Mouse (Mus musculus) heart, embryonic 10.5 days (tissue): Measurements from ENCODE around the gene Hist1h4f. TPM values are rescaled to one million over a fixed set of nuclear protein-coding genes. Genes with fewer than 3 reads are reported as not detected.
"Not testable (repeated sequence)": the region's sequence is repeated elsewhere in the genome, so short reads cannot be mapped to it uniquely, and the experiment has no call there.

Experiments
- DNase-seq: peaks from one replicate; pipeline ENCODE4 v3.0.0-alpha.2; 2017; ENCODE audit warnings: low spot score
- H3K27ac ChIP-seq: fragments of 300-500 bp; sonication (generic); 2 replicates; pipeline ENCODE4 v1.5.1; 2016; ENCODE audit warnings: mild to moderate bottlenecking
- H3K27me3 ChIP-seq: fragments of 300-500 bp; sonication (generic); 2 replicates; pipeline ENCODE4 v1.6.1; 2016; ENCODE audit warnings: mild to moderate bottlenecking; ENCODE audit not compliant: poor library complexity, insufficient read depth, severe bottlenecking
- H3K36me3 ChIP-seq: fragments of 300-500 bp; sonication (generic); 2 replicates; pipeline ENCODE4 v1.6.1; 2016; ENCODE audit warnings: mild to moderate bottlenecking, moderate library complexity
- H3K4me1 ChIP-seq: fragments of 300-500 bp; sonication (generic); 2 replicates; pipeline ENCODE4 v1.6.1; 2016; ENCODE audit warnings: mild to moderate bottlenecking
- H3K4me3 ChIP-seq: fragments of 300-500 bp; sonication (generic); 2 replicates; pipeline ENCODE4 v1.5.1; 2016; ENCODE audit warnings: mild to moderate bottlenecking, moderate library complexity
- H3K9me3 ChIP-seq: fragments of 300-500 bp; sonication (generic); 2 replicates; pipeline ENCODE4 v1.6.1; 2016; ENCODE audit warnings: mild to moderate bottlenecking, moderate library complexity
- WGBS: fragments of 180-500 bp; shearing (Covaris S2); methylation state at CpG from one replicate; pipeline ENCODE4 v1.1.7; 2016; 5-methylcytosine and 5-hydroxymethylcytosine counted together
- polyA plus RNA-seq: library from polyadenylated mRNA; unstranded; fragments of >200 nt; fragmentation: Nextera tagmentation; extraction: Ambion mirVana; gene quantifications from 2 replicates; pipeline ENCODE4 v1.2.1, GENCODE M21; 2016

The Hist1h4f gene
- polyA plus RNA-seq = 0.51 TPM in 1 of 2 replicates, not detected in the other

DNA sequence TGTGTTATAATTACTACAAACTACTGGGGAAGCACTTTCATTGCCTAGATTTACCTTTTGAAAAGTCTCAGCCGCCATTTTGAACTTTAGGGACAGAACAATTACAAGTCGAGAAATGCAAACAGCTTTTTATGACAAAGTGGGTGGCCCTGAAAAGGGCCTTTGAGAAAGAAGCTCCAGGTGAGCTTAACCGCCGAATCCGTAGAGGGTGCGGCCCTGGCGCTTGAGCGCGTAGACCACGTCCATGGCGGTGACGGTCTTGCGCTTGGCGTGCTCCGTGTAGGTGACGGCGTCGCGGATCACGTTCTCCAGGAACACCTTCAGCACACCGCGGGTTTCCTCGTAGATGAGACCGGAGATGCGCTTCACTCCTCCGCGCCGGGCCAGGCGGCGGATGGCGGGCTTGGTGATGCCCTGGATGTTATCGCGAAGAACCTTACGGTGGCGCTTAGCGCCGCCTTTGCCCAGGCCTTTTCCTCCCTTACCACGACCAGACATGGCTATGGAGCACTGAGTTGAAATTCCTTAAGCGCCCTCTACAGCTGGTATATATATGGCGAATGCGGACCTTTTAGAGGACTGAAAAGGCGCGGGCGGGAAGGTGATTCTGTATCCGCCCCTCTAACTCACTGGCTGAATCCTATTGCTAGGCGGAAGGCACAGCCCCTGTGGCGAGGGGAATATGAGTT lies at the start of gene Hist1h4f:
Gene Hist1h4f (minus strand): TSS at position 503 of the 689 bp plus-strand sequence.
- peak within 1 kb of the TSS; percentile 56 for H3K4me3 ChIP-seq

DNA sequence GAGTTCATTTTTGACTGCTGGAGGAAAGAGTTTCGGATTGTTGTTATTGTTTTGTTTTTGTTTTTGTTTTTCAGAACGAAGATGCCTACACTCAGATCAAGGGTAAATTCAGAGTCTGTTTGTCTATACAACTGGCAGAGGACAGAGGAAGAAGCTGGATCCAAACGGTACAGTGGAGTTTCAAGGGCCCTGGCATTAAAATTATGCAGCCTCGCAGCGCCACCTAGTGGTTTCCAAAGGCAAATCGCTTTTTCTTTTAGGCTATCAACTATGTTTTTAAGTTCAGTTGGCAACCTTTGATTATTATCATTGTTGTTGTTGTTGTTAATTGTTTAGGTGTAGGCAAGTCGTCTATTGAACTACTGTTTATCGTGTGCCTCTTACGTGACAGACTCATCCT lies 46.5 kb upstream of the Hist1h4f start:
- no peak overlapping the region for H3K27ac ChIP-seq
- no peaks in the 10 kb centered on the region for H3K27me3 ChIP-seq
- no peak overlapping the region for H3K4me3 ChIP-seq
- peaks cover 8% of the 10 kb centered on the region; the same call in 1 of the 2 replicates for H3K4me1 ChIP-seq
- no peaks in the 10 kb centered on the region for H3K36me3 ChIP-seq
- DNase-seq = peak; percentile 85
- 7% methylated on average over 9 of the region's 9 CpGs for WGBS
- no peaks in the 10 kb centered on the region for H3K9me3 ChIP-seq

More for the DNA sequence above, at the start of gene Hist1h4f:
- Histone ChIP-seq H3K27ac (peak within 1 kb of the TSS; percentile 90), H3K4me1 (peaks cover 15% of the 10 kb centered on the region; the same call in 1 of the 2 replicates)
- H3K9me3 ChIP-seq, H3K36me3 ChIP-seq, H3K27me3 ChIP-seq: not testable (repeated sequence)
- WGBS = under 1% methylated on average over 47 of the region's 47 CpGs
- DNase-seq = peak; percentile 98

DNA sequence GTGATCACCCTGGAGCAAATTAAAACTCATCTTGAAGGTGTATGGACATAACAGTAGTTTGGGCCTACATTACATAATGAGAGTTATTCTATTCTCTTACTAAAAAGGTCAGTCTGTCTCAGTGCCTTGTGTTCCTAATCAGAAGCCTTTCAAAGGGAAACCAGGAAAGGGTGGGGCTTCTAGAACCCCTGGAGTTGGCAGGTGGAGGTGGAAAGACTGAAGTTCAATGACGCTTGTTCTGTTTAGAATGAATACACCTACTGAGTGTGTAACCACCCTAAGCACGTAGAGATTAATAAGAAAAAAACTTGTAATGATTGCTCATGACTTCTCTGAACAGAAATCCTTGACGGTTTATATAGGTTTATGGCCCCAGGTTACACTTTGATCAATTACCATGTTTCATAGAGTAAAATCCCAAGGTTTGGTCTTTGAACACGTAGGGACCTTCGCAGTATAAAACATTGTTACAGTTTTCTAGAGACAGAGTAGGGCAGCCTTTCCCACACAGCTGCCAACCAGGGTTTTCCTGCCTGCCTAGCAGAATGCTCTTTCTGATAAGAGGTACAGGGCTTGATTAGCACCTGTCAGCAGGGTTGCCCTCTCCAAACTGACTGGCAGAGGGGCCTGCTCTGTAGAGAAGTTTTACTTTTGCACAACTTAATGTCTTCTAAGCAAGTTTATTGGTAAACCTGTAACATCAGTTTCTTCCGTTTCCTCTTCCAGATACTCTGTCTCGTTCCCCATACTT lies 44.3 kb upstream of the Hist1h4f start:
- Histone ChIP-seq H3K36me3 (no peaks in the 10 kb centered on the region), H3K27ac (no peak overlapping the region), H3K9me3 (no peaks in the 10 kb centered on the region), H3K4me3 (no peak overlapping the region), H3K27me3 (no peaks in the 10 kb centered on the region), H3K4me1 (peaks cover 8% of the 10 kb centered on the region; the same call in 1 of the 2 replicates)
- DNase-seq = no peak
- 80% methylated on average over 7 of the region's 7 CpGs for WGBS

DNA sequence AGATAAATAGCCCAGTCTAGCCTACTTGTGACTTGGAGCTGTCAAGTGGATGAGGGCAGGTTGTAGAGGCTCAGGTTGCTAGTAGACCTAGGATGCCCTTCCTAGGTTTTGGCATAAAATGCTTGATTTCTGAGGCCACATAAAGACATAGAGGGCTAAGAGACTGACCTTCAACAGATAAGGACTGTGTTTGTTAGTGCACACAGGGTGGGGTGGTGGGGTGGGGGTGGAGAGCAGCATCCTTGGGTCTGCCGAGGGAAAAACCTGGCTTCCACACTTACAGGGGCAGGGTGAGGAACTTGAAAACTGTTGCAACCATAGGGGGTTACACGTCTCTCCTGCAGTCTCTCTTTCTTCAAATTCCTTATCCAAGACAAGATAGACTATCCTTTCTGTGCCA lies 43.7 kb upstream of the Hist1h4f start:
- peaks cover 8% of the 10 kb centered on the region; the same call in 1 of the 2 replicates for H3K4me1 ChIP-seq
- no peaks in the 10 kb centered on the region for H3K9me3 ChIP-seq
- DNase-seq = no peak
- H3K4me3 ChIP-seq = no peak overlapping the region
- H3K27me3 ChIP-seq = no peaks in the 10 kb centered on the region
- H3K36me3 ChIP-seq = no peaks in the 10 kb centered on the region
- WGBS = 66% methylated on average over 2 of the region's 2 CpGs
- H3K27ac ChIP-seq = no peak overlapping the region

DNA sequence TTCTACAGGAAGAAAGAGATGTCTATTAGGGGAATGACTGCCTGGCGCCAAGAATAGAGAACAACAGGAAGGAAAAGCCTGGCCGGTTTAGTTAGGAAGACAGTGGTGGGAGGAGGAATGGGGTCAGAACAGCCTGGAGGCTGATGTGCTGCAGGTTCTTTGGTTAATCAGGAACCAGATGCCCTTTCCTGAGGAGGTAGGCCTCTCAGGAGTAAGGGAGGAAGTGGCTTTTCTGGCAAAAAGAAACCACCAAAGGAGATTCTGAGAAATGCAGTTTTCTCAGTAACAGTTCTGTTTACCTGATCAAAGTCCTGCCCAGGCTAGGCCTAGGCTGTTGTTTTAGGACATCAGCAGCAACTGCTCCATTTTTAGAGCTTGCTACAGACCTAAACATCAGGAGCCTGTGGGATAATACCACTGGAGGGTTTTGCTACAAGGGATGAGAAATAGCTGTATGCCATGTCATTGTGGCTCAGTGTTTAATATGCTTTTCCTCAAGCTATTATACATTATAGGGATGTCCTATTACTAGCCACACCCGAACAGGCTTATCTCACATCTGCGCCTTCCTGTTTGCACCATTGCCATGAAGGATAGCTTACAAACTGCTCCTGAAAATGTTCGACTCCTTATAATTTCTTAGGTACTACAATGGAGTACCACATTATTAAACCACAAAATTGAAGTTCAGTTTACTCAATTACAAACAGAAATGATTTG lies 41.8 kb upstream of the Hist1h4f start:
- no peak for DNase-seq

DNA sequence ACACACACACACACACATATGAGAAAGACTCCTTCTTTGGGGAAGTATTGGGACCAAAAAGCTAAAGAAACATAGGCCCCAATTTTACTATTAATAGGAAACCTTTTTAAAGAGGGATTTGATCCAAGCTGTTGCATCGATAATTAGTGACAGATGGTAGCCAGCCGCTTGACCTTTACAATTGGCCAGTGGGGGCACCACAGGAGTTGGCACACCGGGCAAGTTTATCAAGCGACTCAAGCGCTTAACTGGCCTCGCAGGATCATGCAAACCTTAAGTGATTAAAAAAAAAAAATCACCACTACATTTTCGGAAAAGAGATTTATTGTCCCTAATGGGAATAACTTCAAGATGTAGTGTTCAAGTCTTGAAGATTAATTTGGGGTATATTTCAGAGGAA lies 41.2 kb upstream of the Hist1h4f start:
- Histone ChIP-seq H3K9me3 (no peaks in the 10 kb centered on the region), H3K36me3 (no peaks in the 10 kb centered on the region), H3K27ac (0 out of 2 replicates have a peak overlapping the region, but pooled peaks have one; percentile 12), H3K4me1 (peaks cover 8% of the 10 kb centered on the region; the same call in 1 of the 2 replicates), H3K4me3 (no peak overlapping the region), H3K27me3 (no peaks in the 10 kb centered on the region)
- WGBS = 85% methylated on average over 7 of the region's 7 CpGs
- no peak for DNase-seq

More for the DNA sequence above, 41.8 kb upstream of the Hist1h4f start:
- Histone ChIP-seq H3K4me3 (no peak overlapping the region), H3K27ac (0 out of 2 replicates have a peak overlapping the region, but pooled peaks have one; percentile 12), H3K27me3 (no peaks in the 10 kb centered on the region), H3K4me1 (peaks cover 8% of the 10 kb centered on the region; the same call in 1 of the 2 replicates), H3K36me3 (no peaks in the 10 kb centered on the region), H3K9me3 (no peaks in the 10 kb centered on the region)
- 70% methylated on average over 5 of the region's 5 CpGs for WGBS

DNA sequence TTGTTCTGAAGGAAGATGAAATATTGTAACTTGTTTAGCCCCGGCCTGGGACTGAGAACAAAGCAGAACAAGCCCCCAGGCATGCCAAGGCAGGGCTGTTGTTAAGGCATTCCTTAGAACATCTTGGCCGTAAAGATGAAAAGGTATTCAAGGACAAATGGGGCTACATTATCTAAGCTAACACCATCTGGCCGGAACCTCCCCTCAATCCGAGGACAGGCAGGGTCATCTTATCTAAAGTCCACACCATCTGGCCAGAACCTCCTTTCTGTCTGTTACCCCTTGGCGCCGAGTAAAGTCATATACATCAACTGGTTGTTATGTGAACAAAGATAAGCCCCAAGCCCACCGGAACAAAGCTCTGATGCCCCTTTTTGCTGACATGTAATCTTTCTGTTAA lies 40.4 kb upstream of the Hist1h4f start:
- H3K27ac ChIP-seq, H3K36me3 ChIP-seq, DNase-seq, H3K9me3 ChIP-seq, H3K4me3 ChIP-seq, H3K27me3 ChIP-seq: not testable (repeated sequence)
- WGBS = 73% methylated on average over 7 of the region's 7 CpGs
- peaks cover 11% of the 10 kb centered on the region for H3K4me1 ChIP-seq

DNA sequence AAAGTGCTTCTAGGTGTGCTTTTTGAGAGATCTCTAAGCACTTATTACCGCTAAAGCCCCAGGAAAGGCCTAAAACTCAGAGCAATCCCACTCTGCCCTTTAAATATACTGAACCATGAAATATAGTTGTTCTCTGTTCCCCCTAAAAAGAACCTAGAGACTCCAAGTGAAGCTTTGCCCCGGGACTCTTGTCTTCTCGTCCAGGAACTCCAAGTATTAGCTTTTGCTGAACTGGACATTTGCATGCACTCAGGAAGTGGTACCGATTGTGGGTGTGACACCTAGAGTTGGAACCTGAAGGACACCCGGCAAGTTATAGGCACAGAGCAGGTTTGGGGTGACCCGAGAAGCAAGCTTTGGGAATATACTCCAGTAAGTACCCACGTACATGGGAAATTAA lies 39.8 kb upstream of the Hist1h4f start:
- no peak for DNase-seq
- Histone ChIP-seq H3K27me3 (no peaks in the 10 kb centered on the region), H3K27ac (no peak overlapping the region), H3K9me3 (no peaks in the 10 kb centered on the region), H3K36me3 (no peaks in the 10 kb centered on the region), H3K4me1 (peaks cover 15% of the 10 kb centered on the region), H3K4me3 (no peak overlapping the region)
- 89% methylated on average over 7 of the region's 7 CpGs for WGBS

DNA sequence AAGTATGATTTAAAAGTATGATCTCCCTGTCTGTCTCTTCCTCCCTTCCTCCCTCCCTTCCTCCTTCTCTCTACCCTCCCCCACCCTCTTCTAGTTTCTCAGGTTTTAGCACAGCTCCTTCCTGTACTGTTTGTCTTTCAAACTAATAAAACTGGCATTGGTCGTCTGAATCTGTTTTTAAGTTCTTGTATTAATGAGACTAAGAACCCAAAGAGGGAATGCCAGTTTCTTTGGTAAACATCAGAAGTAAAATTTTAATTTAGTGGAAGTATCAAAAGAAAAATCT lies 35.4 kb upstream of the Hist1h4f start:
- Histone ChIP-seq H3K27ac (peak overlapping the region; percentile 93), H3K9me3 (no peaks in the 10 kb centered on the region), H3K36me3 (no peaks in the 10 kb centered on the region), H3K4me1 (peaks cover 15% of the 10 kb centered on the region), H3K4me3 (peak overlapping the region; percentile 59), H3K27me3 (no peaks in the 10 kb centered on the region)
- DNase-seq = no peak
- 13% methylated on average over 1 of the region's 1 CpGs for WGBS

DNA sequence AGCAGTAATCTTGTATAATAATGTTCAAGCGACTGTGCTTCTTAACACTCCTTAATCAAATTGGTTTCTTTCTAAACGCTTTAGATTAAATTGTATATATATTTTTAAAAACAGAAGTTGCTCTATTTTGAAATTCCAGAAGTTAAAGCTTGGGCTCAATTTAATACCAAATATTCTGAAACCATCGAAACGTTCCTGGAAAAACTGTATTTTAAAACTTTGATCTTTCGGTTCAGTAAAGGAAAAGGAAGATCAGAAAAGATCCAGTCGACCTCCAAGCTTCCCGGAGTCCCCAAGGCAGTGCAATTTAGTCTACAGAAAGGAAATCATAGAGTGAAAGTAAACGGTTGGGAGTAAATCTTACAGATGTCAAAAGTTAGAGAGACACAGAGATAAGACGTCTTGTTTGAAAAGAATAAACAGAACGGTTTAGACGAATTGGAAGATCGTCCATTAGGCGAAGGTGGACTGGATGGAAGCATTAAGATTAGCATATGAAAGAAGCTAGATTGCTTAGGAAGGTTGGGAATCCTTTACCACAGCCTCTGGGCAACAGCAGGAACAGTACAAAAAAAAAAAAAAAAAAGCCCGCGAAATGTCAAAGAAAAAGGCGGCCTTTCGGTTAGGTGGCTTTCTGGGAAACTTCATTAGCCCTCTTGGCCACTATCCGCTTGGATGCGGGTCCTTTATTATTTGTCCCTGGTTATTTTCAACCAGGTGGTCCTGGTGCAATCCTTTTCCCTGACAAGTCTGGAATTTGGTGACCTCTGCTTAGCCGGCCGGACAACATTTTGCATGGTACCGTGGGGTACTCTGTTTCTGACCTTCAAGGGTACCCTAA lies 34.9 kb upstream of the Hist1h4f start:
- H3K27ac ChIP-seq = peak overlapping the region; percentile 93
- no peaks in the 10 kb centered on the region for H3K36me3 ChIP-seq
- H3K4me3 ChIP-seq = peak overlapping the region; percentile 59
- H3K9me3 ChIP-seq = no peaks in the 10 kb centered on the region
- no peaks in the 10 kb centered on the region for H3K27me3 ChIP-seq
- peaks cover 17% of the 10 kb centered on the region for H3K4me1 ChIP-seq
- WGBS = 4% methylated on average over 22 of the region's 22 CpGs
- no peak for DNase-seq

DNA sequence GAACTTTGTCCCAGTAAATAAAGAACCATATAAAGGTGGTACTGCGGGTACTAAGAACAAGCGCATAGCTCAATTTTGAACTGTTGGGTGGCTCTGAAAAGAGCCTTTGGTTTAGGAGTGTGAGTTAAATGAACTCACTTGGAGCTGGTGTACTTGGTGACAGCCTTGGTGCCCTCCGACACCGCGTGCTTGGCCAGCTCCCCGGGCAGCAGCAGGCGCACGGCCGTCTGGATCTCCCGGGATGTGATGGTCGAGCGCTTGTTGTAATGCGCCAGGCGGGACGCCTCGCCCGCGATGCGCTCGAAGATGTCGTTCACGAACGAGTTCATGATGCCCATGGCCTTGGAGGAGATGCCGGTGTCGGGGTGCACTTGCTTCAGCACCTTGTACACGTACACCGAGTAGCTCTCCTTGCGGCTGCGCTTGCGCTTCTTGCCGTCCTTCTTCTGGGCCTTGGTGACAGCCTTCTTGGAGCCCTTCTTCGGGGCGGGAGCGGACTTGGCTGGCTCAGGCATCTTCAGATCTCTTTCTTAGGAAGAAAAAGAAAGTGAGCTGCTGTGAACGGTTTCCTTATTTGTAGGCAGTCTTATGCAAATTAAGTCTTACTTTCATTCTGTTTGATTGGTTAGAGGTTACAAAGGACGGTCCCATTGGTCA lies 34.1 kb upstream of the Hist1h4f start:
- not testable (repeated sequence) for H3K36me3 ChIP-seq, H3K9me3 ChIP-seq, H3K27me3 ChIP-seq
- Histone ChIP-seq H3K4me1 (peaks cover 17% of the 10 kb centered on the region), H3K27ac (peak overlapping the region; percentile 93), H3K4me3 (peak overlapping the region; percentile 59)
- DNase-seq = peak; percentile 91
- under 1% methylated on average over 28 of the region's 36 CpGs for WGBS

DNA sequence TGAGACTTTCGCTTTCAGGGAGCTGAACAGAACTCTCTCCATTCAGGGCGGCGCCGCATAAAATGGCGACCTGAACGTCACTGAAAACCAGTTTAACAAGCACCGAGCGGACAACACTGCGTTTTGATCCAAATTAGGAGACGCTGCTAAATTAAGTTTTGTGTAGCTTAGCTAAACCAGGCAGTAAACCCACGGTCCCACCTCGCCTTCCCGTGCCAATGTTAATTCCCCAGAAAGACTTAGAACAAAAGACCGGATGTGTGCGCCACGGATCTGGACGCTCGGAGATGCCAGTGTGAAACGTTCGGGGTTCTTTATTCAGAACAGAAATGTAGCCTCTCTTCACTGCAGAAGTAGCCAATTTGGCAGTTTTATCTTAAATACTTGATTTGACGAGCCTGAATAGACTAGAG lies 33.6 kb upstream of the Hist1h4f start:
- WGBS = under 1% methylated on average over 21 of the region's 21 CpGs
- H3K27me3 ChIP-seq = no peaks in the 10 kb centered on the region

More for the DNA sequence above, 33.6 kb upstream of the Hist1h4f start:
- Histone ChIP-seq H3K36me3 (no peaks in the 10 kb centered on the region), H3K4me3 (peak overlapping the region; percentile 59), H3K9me3 (no peaks in the 10 kb centered on the region), H3K4me1 (peaks cover 17% of the 10 kb centered on the region), H3K27ac (peak overlapping the region; percentile 91)
- DNase-seq = peak; percentile 81
